Mouse (Mus musculus): Measurements from ENCODE around the gene Hgfac. TPM values are rescaled to one million over a fixed set of nuclear protein-coding genes. Genes with fewer than 3 reads are reported as not detected.
A peak's percentile ranks its signal among the peaks of the same experiment; 100 is the strongest.

The Hgfac gene
- total RNA-seq, 1 experiment from 2014 or later = not detected

DNA sequence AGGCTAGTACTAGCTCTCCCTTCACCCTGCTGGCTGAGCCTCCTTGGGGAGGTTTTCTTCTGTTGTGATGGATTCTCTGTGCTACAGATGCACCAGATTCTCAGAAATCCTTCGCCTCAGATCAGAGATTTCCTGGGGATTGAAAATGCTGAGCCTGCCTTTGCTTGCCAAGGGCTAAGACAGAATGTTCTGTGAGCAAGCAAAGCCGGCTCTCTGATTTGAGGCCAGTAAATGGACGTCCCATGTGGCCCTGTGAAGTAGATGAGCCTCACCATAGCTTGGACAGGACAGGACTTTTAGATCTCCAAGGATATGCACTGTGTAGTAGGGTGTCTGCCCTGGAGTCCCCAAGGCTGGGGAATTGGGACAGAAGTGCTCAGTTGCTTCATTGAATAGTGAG, 43.6 kb downstream of the Hgfac start:
- ATAC-seq (ENCODE audit: extremely low read depth, insufficient number of reproducible peaks, low FRiP score, poor library complexity, severe bottlenecking) = no peak

DNA sequence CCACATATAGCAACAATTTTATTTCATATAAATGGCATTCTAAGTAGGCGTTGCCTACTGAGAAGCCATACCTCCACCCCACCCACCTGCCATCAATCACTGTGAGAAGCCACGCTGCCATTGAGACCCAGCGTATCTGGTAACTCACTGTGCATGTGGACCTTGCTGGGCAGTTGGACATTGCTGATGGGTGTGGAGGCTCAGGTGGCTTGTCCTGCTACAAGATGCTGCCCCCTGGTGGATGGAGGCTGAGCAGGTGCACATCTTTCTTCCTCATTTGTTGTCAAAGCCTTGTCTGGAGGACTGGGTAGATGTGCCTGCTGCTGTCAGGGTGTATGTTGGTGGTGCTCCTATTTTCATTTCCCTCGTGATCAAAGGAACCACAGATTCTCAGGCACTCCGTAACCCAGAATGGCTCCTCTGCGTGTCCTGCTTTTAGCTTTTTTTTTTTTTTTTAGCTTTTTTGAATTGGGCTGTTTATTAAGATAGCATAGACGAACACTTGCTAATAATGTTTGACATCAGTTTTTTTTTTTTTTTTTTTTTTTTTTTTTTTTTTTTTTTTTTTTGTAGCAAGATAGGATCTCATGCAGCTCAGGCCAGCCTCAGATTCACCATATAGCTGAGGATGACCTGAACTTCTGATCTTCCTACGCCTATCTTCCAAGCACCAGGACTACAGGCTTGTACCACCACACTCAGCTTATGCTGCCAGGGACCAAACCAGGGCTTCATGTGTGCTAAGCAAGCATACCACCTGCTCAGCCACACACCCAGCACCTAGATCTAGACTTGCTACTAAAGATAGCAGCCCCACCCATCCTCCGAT, 47.7 kb downstream of the Hgfac start:
- peak; percentile 27; the same call in 1 of the 2 replicates for ATAC-seq (ENCODE audit: extremely low read depth, insufficient number of reproducible peaks, low FRiP score, poor library complexity, severe bottlenecking)

DNA sequence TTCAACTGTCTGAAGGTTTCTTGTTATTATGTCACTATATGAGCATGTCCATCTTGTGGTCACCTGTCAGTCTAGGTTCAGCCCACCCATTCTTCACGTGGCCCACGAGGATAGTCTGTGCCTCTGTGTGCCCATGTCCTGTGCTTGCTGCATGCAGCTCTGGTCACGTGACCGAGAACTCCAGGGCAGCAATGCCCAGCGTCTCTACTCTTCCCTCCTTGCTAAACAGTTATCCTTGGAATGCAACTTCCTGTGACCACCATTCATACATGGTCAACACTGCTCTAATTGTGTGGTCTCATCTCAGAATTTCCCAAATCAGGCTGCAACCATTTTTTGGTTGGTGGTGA, 48.3 kb downstream of the Hgfac start:
- no peak for ATAC-seq (ENCODE audit: extremely low read depth, insufficient number of reproducible peaks, low FRiP score, poor library complexity, severe bottlenecking)

DNA sequence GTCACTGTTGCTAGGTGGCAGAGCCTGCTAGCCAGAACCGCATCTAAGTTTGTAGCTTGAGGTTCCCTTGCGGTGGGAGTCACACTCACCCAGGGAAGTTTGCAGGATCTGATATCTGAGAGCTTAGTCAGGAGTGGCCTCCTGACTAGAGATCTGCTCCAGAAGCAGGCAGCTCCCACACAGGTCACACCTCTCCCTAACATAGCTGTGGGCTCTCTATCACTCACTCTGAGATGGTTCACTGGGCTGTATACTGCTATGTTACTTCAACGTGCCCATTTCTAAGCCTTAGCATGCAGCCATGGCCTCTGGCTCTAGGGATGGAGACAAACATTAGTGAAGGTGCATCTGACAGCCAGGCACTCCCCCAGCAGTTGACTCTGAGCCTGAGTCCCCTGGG, 50.3 kb downstream of the Hgfac start:
- ATAC-seq (ENCODE audit: extremely low read depth, insufficient number of reproducible peaks, low FRiP score, poor library complexity, severe bottlenecking) = no peak

Other genes with a start within 250 kb of the Hgfac start
- gene Msantd1, start 133.5 kb upstream of the Hgfac start, total RNA-seq (2017) = 1.2 and 1.7 TPM in 2 replicates
- 1.5 and 2.1 TPM in 2 replicates for gene Rgs12, start 92.1 kb upstream of the Hgfac start, total RNA-seq (2017)
- gene Dok7, start 15.3 kb downstream of the Hgfac start, total RNA-seq (2017) = not detected in 2 replicates
- 24.3 and 29.7 TPM in 2 replicates for gene Lrpap1, start 64.3 kb downstream of the Hgfac start, total RNA-seq (2017)
- gene Adra2c, start 236.8 kb downstream of the Hgfac start, total RNA-seq (2017) = not detected in 2 replicates

Data from neutrophil, adult 5-6 weeks (primary cell).